Mouse (Mus musculus): ENCODE measurements around the gene Ccnd3.
"Not testable (repeated sequence)": the region's sequence is repeated elsewhere in the genome, so short reads cannot be mapped to it uniquely, and the experiment has no call there.

Gene Ccnd3

GRCm38 (mm10) chr17:47596839-47597164 lies 92.0 kb downstream of the Ccnd3 start:
- DNase-seq, result peak; percentile 13

- DNase-seq, result no peak
These were observed 92.4 kb downstream of the Ccnd3 start for GRCm38 (mm10) chr17:47597261-47597660.

- peak; percentile 28 for DNase-seq
These were observed 93.2 kb downstream of the Ccnd3 start for GRCm38 (mm10) chr17:47597838-47598579.

DNA sequence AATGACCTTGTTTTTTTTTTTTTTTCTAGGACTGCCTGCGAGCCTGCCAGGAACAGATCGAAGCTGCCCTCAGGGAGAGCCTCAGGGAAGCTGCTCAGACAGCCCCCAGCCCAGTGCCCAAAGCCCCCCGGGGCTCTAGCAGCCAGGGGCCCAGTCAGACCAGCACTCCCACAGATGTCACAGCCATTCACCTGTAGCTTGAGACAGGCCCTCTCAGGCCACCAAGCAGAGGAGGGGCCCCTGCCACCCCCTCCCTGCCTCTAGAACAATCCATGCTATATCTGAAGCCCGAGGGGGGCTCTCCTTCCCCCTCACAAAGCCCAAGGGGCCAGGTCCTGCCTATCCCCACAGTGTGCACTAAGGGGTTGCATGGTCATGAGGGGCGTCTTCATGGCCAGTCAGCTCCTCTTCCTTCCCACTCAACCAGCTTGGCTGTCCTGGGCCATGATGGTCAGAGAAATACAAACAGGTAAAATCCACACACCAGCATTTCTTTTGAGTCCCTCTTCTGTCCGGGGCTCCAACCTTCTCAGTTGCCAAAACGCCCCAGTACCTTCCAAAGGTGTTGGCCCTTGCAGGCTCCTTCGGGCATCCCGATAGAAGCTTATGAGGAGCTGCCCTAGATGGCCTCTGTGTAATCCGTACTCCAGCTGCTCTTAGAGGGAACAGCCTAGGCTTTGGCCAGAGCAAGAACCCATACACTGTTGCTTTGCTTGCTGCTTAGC lies 93.9 kb downstream of the Ccnd3 start:
- not testable (repeated sequence) for DNase-seq

- DNase-seq, result peak; percentile 42
These were observed 94.9 kb downstream of the Ccnd3 start for GRCm38 (mm10) chr17:47599511-47600297.

DNA sequence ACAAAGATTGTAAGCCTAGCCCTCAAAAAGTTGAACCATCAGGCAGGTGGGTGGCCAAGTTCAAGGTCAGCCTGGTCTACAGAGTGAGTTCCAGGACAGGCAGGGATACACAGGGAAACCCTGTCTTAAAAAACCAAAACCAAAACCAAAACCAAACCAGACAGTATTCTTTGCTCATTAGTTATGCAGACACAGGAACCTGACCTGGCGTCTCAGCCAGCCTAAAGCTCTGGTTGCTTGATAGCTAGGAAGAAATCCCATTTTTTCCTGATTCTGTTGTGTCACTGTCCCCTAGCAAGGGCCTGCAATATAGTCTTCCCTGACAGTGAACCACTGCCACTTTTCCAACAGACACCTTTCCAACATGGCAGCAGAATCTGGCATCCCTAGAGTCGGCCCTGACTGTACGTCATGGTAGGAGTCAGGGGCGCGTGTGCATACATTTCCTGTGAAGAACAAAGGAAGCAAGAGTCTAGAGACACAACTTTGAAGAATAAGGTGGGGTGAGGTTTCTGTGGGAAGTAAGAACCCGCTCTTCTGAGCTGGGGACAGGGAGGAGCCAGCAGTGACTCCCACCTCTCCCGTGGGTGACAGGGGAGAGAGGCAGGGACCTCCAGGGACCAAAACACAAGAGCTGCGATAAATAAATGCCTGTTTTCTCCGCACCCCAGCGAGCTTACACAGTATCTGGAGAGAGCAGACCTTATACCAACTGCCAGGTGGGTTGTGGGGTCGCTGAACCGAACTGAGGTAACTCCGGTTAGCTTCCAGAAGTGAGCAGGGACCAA lies 95.9 kb downstream of the Ccnd3 start:
- DNase-seq, result no peak

GRCm38 (mm10) chr17:47601389-47601755 lies 96.5 kb downstream of the Ccnd3 start:
- DNase-seq, result no peak

DNA sequence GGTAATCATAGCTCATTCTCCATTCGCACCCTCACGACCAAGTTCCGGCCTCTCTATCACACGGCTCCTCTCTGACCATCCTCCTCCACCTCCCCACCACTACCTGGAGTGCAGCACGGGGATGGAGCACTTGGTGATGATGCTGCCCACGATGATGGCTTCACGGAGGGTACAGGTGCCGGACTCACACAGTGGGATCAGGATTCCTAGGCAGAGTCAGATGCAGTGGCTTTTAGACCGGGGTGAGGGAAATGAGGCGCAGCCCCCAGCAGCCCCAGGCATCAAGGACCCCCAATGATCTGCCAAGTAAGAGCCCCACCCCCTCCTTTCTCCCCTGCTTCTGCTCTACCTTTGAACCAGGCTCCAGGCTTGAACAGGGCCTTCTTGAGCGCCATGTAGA lies 97.4 kb downstream of the Ccnd3 start:
- DNase-seq, result no peak

DNA sequence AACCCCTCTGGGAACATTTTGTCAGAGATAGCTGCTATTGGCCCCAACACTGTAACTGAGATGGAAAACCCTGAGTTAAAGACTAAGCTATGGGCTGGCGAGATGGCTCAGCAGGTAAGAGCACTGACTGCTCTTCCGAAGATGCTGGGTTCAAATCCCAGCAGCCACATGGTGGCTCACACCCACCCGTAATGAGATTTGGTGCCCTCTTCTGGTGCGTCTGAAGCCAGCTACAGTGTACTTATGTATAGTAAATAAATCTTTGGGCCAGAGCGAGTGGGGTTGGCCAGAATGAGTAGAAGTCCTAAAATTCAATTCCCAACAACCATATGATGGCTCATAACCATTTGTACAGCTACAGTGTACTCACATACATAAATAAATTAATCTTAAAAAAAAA lies 101.4 kb downstream of the Ccnd3 start:
- peak; percentile 45 for DNase-seq

DNA sequence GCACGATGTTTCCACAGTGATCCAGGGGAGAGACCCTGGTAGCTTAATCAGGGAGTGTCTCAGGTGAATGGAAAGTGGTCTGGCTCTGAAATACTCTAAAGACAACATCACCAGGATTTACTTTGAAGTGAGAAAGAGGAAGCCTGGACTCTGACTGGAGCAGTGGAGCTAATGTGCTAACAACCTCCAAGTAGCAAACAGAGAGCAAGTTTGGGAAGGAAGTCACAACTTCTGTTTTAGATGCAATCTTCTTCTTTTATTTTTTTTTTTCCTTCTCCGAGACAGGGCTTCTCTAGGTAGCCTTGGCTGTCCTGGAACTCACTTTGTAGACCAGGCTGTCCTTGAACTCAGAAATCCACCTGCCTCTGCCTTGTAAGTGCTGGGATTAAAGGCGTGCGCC lies 104.3 kb downstream of the Ccnd3 start:
- DNase-seq, result no peak

DNA sequence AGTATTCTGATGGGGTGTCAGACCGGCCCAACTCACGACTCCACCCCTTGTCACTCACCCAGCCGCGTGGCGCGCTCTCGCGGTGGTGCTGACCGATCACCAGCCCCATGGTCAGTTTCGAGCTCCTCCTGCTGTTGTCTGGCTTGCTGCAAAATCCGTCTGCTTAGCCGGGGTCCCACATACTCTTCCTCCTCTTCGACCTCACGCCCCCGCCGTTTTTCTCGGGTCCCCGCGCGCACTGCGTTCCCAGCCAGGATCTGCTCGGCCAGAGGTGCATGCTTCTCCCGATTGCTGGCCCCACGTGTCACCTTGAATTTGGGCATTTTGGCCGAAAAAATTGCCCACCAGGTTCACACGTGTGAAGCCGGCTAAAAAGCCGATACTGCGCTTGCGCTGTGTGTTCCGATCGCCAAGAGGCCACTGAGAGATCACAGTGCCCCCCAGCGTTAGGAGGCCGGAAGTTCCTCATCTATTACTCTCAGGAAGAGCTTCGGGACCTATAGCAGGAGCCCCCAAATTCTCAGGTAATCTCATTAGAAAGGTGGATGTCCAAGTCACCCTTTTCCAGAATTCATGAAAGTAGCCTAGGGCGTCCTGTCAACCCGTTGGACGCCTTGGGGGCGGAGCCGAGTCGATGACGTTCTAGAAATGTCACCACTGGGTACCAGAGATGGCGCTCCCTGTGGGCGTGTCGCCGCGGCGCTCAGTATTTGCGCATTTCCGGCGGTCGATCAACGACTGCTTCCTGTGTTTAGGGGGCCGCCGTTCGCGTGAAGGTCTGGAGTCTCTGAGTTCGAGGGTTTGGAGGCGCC lies 106.2 kb downstream of the Ccnd3 start, which contains the start of the genes Bysl, Med20 and Gm20517:
Bysl (minus strand) TSS at position 644 of the 812 bp plus-strand sequence.
Med20 (plus strand) TSS at position 734 of the 812 bp plus-strand sequence.
Gm20517 (plus strand) TSS at position 741 of the 812 bp plus-strand sequence.
- DNase-seq, result peak; percentile 98

- no peak for DNase-seq
These were observed 106.8 kb downstream of the Ccnd3 start for GRCm38 (mm10) chr17:47611661-47611982.

- DNase-seq, result peak; percentile 66
These were observed 109.2 kb downstream of the Ccnd3 start for GRCm38 (mm10) chr17:47614018-47614417.

DNA sequence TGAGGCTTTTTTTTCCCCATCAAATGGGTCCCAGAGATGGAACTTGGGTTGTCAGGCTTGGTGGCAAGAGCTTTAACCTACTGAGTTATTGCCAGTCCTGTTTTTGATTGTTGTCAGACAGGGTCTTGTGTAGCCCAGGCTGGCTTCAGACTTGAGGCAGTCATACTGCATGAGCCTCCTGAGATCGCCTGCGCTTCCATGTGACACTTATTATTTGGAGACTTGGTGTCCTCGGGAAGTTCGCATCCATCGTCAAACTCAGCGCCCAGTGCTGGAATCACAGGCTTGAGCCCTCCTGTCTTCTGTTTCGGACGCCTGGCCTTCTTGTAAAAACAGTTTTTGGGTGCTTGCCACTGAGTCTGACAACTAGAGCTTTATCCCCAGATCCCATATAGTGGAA lies 111.3 kb downstream of the Ccnd3 start:
- DNase-seq, result no peak

GRCm38 (mm10) chr17:47616652-47617051 lies 111.8 kb downstream of the Ccnd3 start:
- no peak for DNase-seq

- no peak for DNase-seq
These were observed 112.9 kb downstream of the Ccnd3 start for GRCm38 (mm10) chr17:47617605-47618307.

GRCm38 (mm10) chr17:47618556-47619311 lies 113.9 kb downstream of the Ccnd3 start:
- no peak for DNase-seq

DNA sequence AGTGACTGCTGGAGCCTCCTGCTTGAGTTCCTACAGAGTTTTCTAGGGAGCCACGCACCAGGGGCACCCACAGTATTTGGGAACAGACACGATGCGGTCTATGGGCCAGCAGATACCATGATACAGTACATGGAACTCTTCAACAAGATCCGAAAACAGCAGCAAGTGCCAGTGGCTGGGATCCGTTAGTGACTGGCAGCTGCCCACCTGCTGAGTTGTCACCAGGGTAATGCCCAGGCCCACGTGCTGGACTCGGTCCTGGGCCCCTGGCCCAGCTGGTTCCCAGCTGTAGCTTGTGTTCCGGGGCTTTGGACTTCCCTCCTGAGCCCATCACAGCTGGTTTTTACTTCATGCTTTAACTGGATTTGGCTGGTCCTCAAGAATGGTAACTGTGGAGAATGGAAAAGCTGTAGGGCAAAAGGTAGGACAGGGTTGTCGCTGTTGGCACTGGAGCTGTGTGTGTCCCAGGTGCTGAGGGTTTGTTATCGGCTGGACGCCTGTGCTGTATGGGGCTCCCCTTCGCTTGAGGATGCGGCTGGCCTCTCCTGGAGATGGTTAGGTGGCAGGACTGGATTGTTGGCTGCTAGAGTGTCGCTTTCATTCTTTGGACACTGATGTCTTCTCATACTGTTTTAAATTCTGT lies 118.2 kb downstream of the Ccnd3 start:
- no peak for DNase-seq

DNA sequence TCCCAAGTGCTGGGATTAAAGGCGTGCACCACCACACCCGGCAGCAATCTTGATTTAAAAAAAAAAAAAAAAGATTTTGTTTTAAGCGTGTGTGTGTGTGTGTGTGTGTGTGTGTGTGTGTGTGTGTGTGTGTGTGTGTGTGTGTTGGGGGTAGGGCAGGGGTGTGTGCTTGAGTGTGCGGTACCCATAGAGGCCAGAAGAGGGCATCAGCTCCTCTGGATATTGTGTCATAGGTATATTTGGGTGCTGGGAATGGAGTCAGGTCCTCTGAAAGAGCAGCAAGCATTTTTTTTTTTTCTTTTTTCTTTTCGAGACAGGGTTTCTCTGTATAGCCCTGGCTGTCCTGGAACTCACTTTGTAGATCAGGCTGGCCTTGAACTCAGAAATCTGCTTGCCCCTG lies 119.7 kb downstream of the Ccnd3 start:
- DNase-seq, result not testable (repeated sequence)

GRCm38 (mm10) chr17:47625088-47625487 lies 120.2 kb downstream of the Ccnd3 start:
- DNase-seq, result no peak
